Comparison of ENCODE assay signal across 12 mouse cellular contexts in the genomic region with DNA sequence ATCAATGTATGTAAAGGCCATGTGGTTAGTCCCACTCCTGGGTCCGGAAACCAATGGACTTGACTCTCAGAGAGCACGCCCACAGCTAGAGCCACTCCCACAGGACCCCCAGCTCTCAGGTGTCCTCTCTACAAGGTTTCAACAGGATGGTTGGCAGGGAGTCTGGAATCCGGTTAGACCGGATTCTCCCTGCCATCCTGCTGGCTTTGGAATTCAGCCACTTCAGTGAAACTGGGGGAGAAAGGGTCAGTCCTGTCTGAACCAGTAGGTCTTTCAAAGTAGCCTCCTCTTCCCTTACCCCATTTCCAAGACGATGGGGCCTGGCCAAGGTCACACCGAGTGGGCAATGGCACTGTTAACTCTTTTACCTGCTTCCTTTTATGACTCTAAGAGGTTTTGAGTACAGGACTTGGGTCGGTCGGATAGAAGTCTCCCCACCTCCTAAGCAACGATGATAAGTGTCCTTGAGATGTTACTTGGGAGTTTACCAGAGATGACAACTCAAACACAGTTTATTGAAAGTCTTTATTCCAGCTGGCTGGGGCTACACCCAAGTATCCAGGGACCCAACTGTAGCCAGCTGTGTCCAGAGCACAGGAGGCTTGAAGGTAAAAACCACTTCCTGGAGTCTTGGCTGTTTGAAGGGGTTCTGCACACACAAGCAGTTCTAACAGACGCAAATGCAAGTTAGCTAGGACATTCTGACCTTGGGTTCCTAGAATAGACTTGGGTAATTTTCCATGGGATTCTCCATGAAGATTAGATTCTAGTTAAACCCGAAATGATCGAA. TPM values are rescaled to one million over a fixed set of nuclear protein-coding genes. Genes with fewer than 3 reads are reported as not detected.
DNase-seq lines count a peak whose midpoint lies in the region; ATAC-seq and TF ChIP-seq lines count a peak whose summit lies in the region.
"Had no signal": no experiment of that assay in that cellular context is flagged by ENCODE, and none has a peak within 500 bp of the region (broad histone marks: within the 10 kb centered on the region; RNA-seq: fewer than 3 reads in every experiment).

No protein-coding gene starts in this region.

- H3K4me2 ChIP-seq in midbrain, embryonic 11.5 days: no peak overlapping the region
- H3K4me2 ChIP-seq in midbrain, postnatal 0 days (ENCODE audit: low read depth, low read length, poor library complexity, severe bottlenecking): no peak overlapping the region
- H3K4me2 ChIP-seq in embryonic facial prominence, embryonic 12.5 days (replicated peaks): no peak overlapping the region
- no peak overlapping the region for H3K4me2 ChIP-seq in kidney, postnatal 0 days (ENCODE audit: low read length)
- H3K4me2 ChIP-seq: hindbrain, embryonic 12.5 days; midbrain, embryonic 13.5 days had no signal

- WGBS in midbrain, embryonic 11.5 days: 52% methylated on average over 12 of the region's 12 CpGs
- 59% methylated on average over 12 of the region's 12 CpGs for WGBS in midbrain, postnatal 0 days
- 39% methylated on average over 12 of the region's 12 CpGs for WGBS in embryonic facial prominence, embryonic 12.5 days
- 48% methylated on average over 12 of the region's 12 CpGs for WGBS in kidney, postnatal 0 days

- H3K9me3 ChIP-seq in midbrain, embryonic 11.5 days (ENCODE audit: control insufficient read depth, low read length): no peaks in the 10 kb centered on the region
- no peaks in the 10 kb centered on the region for H3K9me3 ChIP-seq in midbrain, postnatal 0 days (ENCODE audit: low read length)
- no peaks in the 10 kb centered on the region for H3K9me3 ChIP-seq in embryonic facial prominence, embryonic 12.5 days
- H3K9me3 ChIP-seq in kidney, postnatal 0 days (replicated peaks; ENCODE audit: low read length): no peaks in the 10 kb centered on the region
- H3K9me3 ChIP-seq: hindbrain, embryonic 12.5 days; midbrain, embryonic 13.5 days had no signal

- peak; percentile 45 for DNase-seq in midbrain, embryonic 11.5 days (ENCODE audit: low spot score, missing footprints)
- no peak for DNase-seq in midbrain, postnatal 0 days (ENCODE audit: low spot score)
- peak; percentile 20 for DNase-seq in kidney, postnatal 0 days (ENCODE audit: low spot score)
- DNase-seq in mesoderm, embryonic 11.5 days (ENCODE audit: low read depth, low spot score): peak; percentile 19
- no peak for DNase-seq in right cerebral cortex, postnatal 14 days
- DNase-seq in retina, postnatal 1 day: no peak
- DNase-seq in spleen, postnatal 14 days (ENCODE audit: low spot score in 2 of 2): no peak
- DNase-seq: adrenal gland, adult 2 months; gastrocnemius, postnatal 25 days had no signal

- no peaks in the 10 kb centered on the region for H3K4me1 ChIP-seq in midbrain, embryonic 11.5 days (ENCODE audit: control insufficient read depth, insufficient read depth, low read length)
- no peaks in the 10 kb centered on the region for H3K4me1 ChIP-seq in midbrain, postnatal 0 days (ENCODE audit: insufficient read depth, low read length)
- H3K4me1 ChIP-seq in embryonic facial prominence, embryonic 12.5 days: no peaks in the 10 kb centered on the region
- no peaks in the 10 kb centered on the region for H3K4me1 ChIP-seq in kidney, postnatal 0 days (replicated peaks; ENCODE audit: insufficient read depth, low read length)
- H3K4me1 ChIP-seq: hindbrain, embryonic 12.5 days; midbrain, embryonic 13.5 days had no signal

- H3K27me3 ChIP-seq in midbrain, embryonic 11.5 days (ENCODE audit: control insufficient read depth, insufficient read depth, low read length): no peaks in the 10 kb centered on the region
- no peaks in the 10 kb centered on the region for H3K27me3 ChIP-seq in midbrain, postnatal 0 days (ENCODE audit: insufficient read depth, low read length)
- no peaks in the 10 kb centered on the region for H3K27me3 ChIP-seq in embryonic facial prominence, embryonic 12.5 days
- no peaks in the 10 kb centered on the region for H3K27me3 ChIP-seq in kidney, postnatal 0 days (ENCODE audit: insufficient read depth, low read length)
- H3K27me3 ChIP-seq: hindbrain, embryonic 12.5 days; midbrain, embryonic 13.5 days had no signal

- H3K36me3 ChIP-seq in midbrain, embryonic 11.5 days (ENCODE audit: control insufficient read depth, insufficient read depth, low read length): no peaks in the 10 kb centered on the region
- H3K36me3 ChIP-seq in midbrain, postnatal 0 days (ENCODE audit: insufficient read depth, low read length): no peaks in the 10 kb centered on the region
- H3K36me3 ChIP-seq in embryonic facial prominence, embryonic 12.5 days: no peaks in the 10 kb centered on the region
- H3K36me3 ChIP-seq in kidney, postnatal 0 days (ENCODE audit: insufficient read depth, low read length): no peaks in the 10 kb centered on the region
- H3K36me3 ChIP-seq: hindbrain, embryonic 12.5 days; midbrain, embryonic 13.5 days had no signal

- H3K27ac ChIP-seq in midbrain, embryonic 11.5 days (ENCODE audit: low read depth, low read length): no peak overlapping the region
- no peak overlapping the region for H3K27ac ChIP-seq in midbrain, postnatal 0 days (ENCODE audit: low read depth, low read length)
- H3K27ac ChIP-seq in embryonic facial prominence, embryonic 12.5 days: 0 out of 2 replicates have a peak overlapping the region, but pooled peaks have one; percentile 17
- peak overlapping the region; percentile 81 for H3K27ac ChIP-seq in kidney, postnatal 0 days
- H3K27ac ChIP-seq: hindbrain, embryonic 12.5 days; midbrain, embryonic 13.5 days had no signal

- H3K4me3 ChIP-seq in midbrain, embryonic 11.5 days (ENCODE audit: low read depth, low read length): no peak overlapping the region
- H3K4me3 ChIP-seq in midbrain, postnatal 0 days (ENCODE audit: low read depth, low read length): no peak overlapping the region
- no peak overlapping the region for H3K4me3 ChIP-seq in embryonic facial prominence, embryonic 12.5 days
- no peak overlapping the region for H3K4me3 ChIP-seq in kidney, postnatal 0 days (replicated peaks; ENCODE audit: low read depth, low read length)
- H3K4me3 ChIP-seq: hindbrain, embryonic 12.5 days; midbrain, embryonic 13.5 days had no signal

- H3K9ac ChIP-seq in midbrain, embryonic 11.5 days (ENCODE audit: low read length): no peak overlapping the region
- H3K9ac ChIP-seq in midbrain, postnatal 0 days (replicated peaks; ENCODE audit: low read length, poor library complexity, severe bottlenecking): no peak overlapping the region
- no peak overlapping the region for H3K9ac ChIP-seq in embryonic facial prominence, embryonic 12.5 days
- no peak overlapping the region for H3K9ac ChIP-seq in kidney, postnatal 0 days (ENCODE audit: low read depth, low read length)
- H3K9ac ChIP-seq: hindbrain, embryonic 12.5 days; midbrain, embryonic 13.5 days had no signal

- no peak for TF ChIP-seq CTCF in midbrain, postnatal 0 days (IDR thresholded peaks at IDR 0.05)
- no peak for TF ChIP-seq CTCF in kidney, postnatal 0 days (IDR thresholded peaks at IDR 0.05; ENCODE audit: low read depth)

- ATAC-seq in midbrain, embryonic 11.5 days (ENCODE audit: low FRiP score): no peak
- no peak for ATAC-seq in midbrain, postnatal 0 days (ENCODE audit: low FRiP score)
- no peak for ATAC-seq in embryonic facial prominence, embryonic 12.5 days (ENCODE audit: insufficient number of reproducible peaks, insufficient read depth, low FRiP score, low TSS enrichment)
- peak; percentile 87 for ATAC-seq in kidney, postnatal 0 days (replicated peaks; ENCODE audit: low FRiP score, low read depth)
- ATAC-seq: midbrain, embryonic 13.5 days had no signal

RNA-seq across cellular contexts. Expression of a gene that starts 9.0 kb away (rescaled TPM):
- polyA plus RNA-seq in midbrain, embryonic 11.5 days (2014; fragmentation: Nextera tagmentation; extraction: Ambion mirVana): 50.5 and 53.0 TPM in 2 replicates
- total RNA-seq in midbrain, postnatal 0 days (2014; rRNA removed): 62.7 and 69.1 TPM in 2 replicates
- 49.6 and 56.3 TPM in 2 replicates for polyA plus RNA-seq in midbrain, postnatal 0 days (2015; fragmentation: Nextera tagmentation; extraction: Ambion mirVana)
- 64.2 and 68.9 TPM in 2 replicates for polyA plus RNA-seq in embryonic facial prominence, embryonic 12.5 days (2016; fragmentation: Nextera tagmentation; extraction: Ambion mirVana)
- 53.0 and 54.7 TPM in 2 replicates for polyA plus RNA-seq in kidney, postnatal 0 days (2015; fragmentation: Nextera tagmentation; extraction: Ambion mirVana)

Comparison
In these comparisons a context has a peak if more than half of its experiments do, and no peak if none do; other contexts are left out.
1. DNase-seq: peak in midbrain, embryonic 11.5 days (single experiment), kidney, postnatal 0 days (single experiment) and mesoderm, embryonic 11.5 days (single experiment); none in midbrain, postnatal 0 days (single experiment), right cerebral cortex, postnatal 14 days (single experiment), retina, postnatal 1 day (single experiment) and spleen, postnatal 14 days (0 of 2).
2. H3K27ac ChIP-seq: peak in embryonic facial prominence, embryonic 12.5 days (single experiment) and kidney, postnatal 0 days (single experiment); none in midbrain, embryonic 11.5 days (single experiment) and midbrain, postnatal 0 days (single experiment).